Mouse (Mus musculus) adrenal gland, postnatal 10 days (tissue): Measurements from ENCODE around the gene Dbn1. TPM values are rescaled to one million over a fixed set of nuclear protein-coding genes. Genes with fewer than 3 reads are reported as not detected.

Source experiments
- DNase-seq: peaks from one replicate; pipeline ENCODE4 v3.0.0; 2021; ENCODE audit warnings: mixed read lengths
- total RNA-seq, 2 experiments: library from RNA; stranded (reverse); gene quantifications; 2 replicates each; pipeline ENCODE4 v1.2.3; 2021

Gene Dbn1
- total RNA-seq, 2 experiments from 2014 or later = 32.1 to 41.6 TPM

DNA sequence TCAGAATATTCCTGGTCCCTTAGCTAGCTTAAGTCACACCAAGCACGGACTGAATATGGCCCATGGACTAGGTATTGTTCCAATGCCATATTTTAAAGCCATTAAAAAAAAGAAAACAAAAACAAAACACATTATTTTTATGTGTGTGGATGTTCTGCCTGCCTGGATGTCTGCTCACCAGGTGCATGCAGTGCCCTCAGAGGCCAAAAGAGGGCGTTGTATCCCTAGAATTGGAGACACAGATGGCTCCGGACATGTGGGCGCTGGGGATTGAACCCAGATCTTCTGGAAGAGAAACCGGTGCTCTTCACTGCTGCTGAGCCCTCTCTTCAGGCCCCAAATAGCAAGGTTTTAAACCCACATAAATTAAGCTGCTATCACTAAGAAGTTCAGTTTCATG lies 9.9 kb downstream of the Dbn1 start:
- peak; percentile 58 for DNase-seq

GRCm38 (mm10) chr13:55477492-55477891 lies 10.4 kb downstream of the Dbn1 start:
- no peak for DNase-seq

DNA sequence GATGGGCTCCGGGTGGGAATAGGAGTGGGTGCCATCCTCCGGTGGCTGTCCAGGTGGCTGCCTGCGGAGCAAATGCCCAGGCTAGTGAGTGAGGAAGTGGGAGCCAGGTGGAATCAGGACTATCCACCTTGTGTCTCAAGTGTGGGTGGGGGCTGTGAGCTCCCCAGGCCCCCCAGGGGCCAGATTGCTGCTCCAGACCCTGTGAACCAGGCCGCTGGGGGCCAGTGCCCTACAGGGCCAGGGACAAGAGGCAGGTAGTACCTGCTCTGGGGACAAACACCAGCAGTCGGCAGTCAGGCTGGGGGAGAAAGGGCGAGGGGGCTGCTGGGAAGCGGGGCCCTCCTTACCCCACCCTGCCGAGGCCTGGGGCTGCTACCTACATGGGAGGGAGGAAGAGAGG lies 11.7 kb downstream of the Dbn1 start:
- no peak for DNase-seq

- no peak for DNase-seq
Measured at GRCm38 (mm10) chr13:55475750-55476149, 12.2 kb downstream of the Dbn1 start.

GRCm38 (mm10) chr13:55474621-55475069 lies 13.3 kb downstream of the Dbn1 start:
- DNase-seq = no peak

GRCm38 (mm10) chr13:55473961-55474360 lies 13.9 kb downstream of the Dbn1 start:
- DNase-seq = no peak

GRCm38 (mm10) chr13:55473076-55473831 lies 14.7 kb downstream of the Dbn1 start:
- peak; percentile 25 for DNase-seq

- DNase-seq = peak; percentile 62
Measured at GRCm38 (mm10) chr13:55472132-55473022, 15.5 kb downstream of the Dbn1 start.

DNA sequence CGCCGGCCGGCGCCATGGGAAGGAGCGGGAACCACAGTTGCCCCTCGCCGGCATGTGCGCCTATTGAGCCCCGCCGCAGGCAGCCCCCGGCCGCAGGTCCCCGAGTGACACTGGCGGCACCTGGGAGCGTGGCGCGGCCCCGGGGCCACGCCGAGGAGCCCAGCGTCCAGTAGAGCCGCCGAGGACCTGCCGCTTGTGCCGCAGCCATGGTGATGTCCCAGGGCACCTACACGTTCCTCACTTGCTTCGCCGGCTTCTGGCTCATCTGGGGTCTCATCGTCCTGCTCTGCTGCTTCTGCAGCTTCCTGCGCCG lies 16.1 kb downstream of the Dbn1 start:
- no peak for DNase-seq

GRCm38 (mm10) chr13:55471156-55471818 lies 16.6 kb downstream of the Dbn1 start:
- peak; percentile 91 for DNase-seq

- DNase-seq = peak; percentile 65
Measured at GRCm38 (mm10) chr13:55470372-55470771, 17.5 kb downstream of the Dbn1 start.

DNA sequence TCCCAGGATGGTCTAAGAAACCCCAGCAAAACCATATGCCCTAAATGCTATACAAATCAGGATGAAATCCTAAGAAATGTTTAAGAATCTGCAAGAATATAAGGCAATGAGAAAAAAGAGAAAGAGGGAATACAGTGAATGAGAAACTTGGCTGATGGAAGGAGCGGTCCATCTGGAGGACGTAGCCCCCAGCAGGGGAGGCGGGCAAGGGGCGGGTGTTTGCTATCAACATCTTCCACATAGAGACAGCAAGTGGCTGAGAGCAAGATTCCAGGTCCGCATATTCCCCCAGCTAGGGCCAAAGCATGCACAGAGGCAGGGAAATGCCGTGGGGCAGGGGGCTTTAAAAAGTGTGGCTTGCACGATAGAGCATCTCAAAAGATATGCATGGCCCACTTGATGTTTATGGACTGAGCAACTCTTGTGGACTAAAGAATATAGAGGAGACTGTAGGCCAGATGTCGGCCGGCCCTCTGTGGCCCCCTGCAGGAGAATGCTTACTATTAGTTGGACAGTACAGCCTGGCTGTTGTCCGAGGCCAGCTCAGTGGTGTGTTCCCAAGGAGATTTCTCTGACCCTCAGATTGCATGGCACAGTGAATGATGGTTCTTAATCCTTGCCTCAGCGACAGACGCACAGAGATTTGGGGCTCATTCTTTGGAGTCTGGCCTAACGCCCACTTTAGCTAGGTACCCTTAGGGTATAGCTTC lies 18.9 kb downstream of the Dbn1 start:
- DNase-seq = peak; percentile 80

- no peak for DNase-seq
Measured at GRCm38 (mm10) chr13:55465830-55466440, 22.0 kb downstream of the Dbn1 start.

- no peak for DNase-seq
Measured at GRCm38 (mm10) chr13:55465184-55465583, 22.7 kb downstream of the Dbn1 start.

GRCm38 (mm10) chr13:55464027-55464884 lies 23.7 kb downstream of the Dbn1 start, which contains the start of gene Prr7:
Prr7 (plus strand) TSS chr13:55464267.
- DNase-seq = peak; percentile 73

DNA sequence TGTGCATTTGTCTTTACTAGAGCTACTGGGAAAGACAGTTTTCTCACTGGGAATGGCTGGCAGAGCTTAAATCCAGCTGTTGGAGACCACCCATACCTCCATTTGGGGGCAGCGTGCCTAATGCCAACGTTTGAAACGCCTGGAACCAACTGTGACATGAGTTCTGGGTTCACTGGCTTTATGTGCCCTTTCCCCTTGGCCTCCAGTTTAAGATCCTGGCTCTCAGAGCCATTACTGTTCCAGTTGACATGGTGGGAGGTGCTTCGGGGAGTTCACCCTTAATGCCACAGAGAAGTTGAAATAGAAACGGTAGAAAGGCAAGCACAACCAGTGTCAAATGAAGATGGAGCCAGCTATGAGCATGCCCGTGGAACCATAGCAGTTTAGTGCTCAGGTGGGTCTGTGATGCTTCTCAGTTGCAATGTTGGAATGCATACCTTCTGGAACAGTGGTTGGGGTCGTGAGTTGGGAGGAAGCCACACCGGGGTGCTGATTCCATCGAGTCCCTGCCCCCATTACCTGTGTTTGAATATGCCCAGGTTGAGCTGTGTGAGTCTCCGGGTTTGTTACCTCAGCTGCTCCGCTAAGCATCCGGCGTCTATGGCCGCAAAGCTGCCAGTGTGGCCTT lies 24.4 kb downstream of the Dbn1 start:
- no peak for DNase-seq

DNA sequence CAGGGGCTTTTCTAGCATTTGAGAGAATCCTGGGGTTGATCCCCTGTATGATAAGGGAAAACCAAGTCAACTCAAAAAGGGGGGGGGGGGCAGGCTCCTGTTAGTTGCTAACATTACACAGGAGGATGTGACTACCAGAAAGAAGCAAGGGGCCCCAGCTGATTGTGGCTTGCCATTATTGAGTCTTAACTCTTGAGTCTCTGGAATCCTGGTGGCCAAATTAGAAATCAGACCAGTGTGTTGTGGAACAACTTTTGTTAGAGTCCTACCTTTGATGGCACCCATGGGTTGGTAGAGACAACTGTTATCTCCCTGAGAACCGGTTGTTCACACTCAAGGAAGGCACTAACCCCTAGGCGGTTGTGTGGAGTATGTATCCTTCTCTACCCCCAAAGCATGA lies 24.9 kb downstream of the Dbn1 start:
- DNase-seq = no peak

DNA sequence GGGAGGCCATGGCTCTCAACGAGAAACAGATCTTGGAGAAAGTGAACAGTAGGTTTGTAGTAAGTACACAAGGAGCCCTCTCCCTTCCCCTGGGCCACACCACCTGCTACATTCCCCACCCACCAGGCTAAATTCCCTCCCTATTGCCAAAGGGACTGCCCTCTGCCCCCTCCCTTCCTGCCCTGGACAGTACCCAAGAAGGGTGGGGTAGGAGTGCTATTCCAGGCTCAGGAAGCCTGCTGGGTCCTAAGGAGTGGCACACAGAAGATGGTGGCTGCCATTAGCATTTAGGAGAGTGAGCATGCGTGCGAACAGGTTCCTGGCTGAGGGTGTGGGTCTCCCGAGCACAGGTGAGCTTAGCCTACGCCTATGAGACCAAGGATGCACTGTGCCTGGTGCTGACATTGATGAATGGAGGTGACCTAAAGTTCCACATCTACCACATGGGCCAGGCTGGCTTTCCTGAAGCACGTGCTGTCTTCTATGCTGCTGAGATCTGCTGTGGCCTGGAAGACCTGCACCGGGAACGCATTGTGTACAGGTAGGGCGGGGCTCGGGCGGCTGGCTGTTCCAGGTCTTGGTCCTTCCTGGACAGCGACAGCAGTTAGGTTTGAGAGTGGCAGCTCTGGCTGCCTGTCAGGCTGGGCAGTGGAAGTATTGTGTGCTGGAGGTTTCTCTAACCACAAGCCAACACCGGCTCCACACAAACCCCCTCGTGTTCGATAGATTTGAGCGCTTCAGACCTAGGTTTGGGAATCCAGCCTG lies 35.9 kb downstream of the Dbn1 start:
- no peak for DNase-seq

DNA sequence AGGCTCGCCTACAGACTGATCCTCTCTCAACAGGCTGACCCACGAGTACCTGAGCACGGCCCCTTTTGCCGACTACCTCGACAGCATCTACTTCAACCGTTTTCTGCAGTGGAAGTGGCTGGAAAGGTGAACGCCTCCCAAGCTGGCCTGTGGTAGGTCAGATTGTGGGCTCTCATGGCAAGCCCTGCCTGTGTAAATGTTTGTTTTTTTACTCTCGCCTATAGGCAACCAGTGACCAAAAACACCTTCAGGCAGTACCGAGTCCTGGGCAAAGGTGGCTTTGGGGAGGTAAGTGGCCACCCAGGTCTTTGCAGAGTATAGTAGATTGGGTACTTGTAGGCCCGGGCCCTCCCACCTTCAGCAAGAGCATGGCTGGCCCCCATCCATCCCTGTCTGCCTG lies 36.6 kb downstream of the Dbn1 start:
- DNase-seq = no peak
